Mouse (Mus musculus) adrenal gland, postnatal 25 days (tissue): ENCODE data around the gene Usp21. TPM values are rescaled to one million over a fixed set of nuclear protein-coding genes. Genes with fewer than 3 reads are reported as not detected.

Source experiments
- DNase-seq: peaks from one replicate; pipeline ENCODE4 v3.0.0; 2021; ENCODE audit warnings: mixed read lengths
- total RNA-seq: library from RNA; stranded (reverse); gene quantifications from 2 replicates; pipeline ENCODE4 v1.2.3, GENCODE M21; 2021

Usp21 gene
- total RNA-seq, 1 experiment from 2014 or later = 50.5 TPM

DNA sequence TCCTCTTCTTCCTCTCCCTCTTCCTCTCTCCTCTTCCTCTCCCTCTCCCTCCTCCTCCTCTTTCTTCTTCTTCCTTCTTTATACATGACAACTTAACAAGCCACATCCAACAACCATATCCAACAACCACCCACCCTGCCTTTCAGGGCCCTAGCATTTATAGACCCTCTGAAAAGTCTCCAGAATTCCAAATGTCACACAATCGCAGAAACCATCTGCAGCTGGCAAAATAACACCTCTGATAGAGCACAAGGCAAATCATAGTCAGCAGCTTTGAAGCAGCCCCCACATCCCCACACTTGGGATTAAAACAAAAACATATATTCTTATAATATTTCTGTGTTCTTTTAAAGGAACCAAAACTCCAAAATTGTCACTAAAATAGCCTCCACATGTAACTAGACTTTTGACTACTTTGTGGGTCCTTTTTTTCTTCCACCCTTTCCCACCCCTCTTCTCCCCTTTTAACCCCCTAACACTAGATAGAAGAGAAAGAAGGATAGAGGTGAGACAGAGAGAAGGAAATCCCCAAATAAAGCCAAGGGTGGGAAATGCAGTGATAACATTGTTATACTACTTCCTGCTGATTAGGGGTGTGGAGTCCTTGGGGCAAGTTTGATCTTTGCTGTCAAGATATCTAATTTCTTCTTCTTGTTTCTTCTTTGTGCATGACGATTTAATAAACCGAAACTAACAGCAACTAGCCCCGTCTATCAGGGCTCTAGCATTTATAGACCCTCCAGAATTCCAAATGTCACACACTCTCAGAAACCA, 21.6 kb downstream of the Usp21 start:
- DNase-seq = no peak

DNA sequence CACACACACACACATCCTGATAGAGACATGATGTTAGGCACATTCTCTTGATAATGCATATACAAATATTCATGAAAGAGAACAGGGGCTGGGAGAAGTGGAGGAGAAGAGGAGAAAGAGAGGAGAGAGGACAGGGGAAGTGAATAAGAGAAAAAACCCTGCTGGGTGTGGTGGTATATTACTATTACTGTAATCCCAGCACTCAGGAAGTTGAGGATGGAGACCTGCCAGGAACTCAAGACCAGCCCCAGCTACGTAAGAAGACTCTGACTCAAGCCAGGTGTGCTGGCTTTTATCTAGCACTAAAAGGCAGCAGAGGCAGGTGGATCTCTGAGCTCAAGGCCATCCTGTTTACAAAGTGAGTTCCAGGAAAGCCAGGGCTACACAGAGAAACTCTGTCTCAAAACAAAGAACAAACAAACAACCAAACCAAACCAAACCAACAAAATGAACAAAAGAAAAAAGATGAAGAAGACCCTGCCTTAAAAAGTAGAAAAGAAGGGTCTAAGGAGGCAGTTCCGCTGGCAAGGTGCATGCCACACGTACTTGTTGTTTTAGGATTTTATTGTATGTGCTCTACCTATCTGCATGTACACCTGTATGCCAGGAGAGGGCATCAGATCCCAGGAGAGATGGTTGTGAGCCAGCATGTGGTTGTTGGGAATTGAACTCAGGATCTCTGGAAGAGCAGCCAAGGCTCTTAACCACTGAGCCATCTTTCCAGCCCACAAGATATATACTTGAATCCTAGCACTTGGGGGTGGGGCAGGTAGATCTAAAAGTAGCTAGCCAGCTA, 23.9 kb downstream of the Usp21 start:
- no peak for DNase-seq

DNA sequence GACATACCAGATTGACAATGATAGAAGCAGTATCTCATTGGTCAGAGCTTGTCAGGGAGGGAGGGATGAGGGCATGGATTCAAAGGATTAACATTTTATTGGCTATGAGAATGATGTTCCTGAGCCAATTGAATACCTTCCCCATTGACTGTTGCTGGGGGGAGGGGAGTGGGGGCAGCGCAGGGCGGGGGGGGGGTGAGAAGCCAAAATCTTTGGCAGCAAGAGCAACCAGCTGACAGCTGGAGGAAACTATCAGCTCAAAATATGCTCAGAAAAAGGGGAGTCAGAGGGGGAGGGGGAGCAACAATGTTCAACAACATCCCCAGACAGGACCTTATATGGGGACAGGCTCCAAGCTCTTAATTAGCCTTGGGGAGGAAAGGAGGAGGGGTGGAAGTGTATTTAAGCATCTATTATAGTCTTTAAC, 24.6 kb downstream of the Usp21 start:
- DNase-seq = no peak

DNA sequence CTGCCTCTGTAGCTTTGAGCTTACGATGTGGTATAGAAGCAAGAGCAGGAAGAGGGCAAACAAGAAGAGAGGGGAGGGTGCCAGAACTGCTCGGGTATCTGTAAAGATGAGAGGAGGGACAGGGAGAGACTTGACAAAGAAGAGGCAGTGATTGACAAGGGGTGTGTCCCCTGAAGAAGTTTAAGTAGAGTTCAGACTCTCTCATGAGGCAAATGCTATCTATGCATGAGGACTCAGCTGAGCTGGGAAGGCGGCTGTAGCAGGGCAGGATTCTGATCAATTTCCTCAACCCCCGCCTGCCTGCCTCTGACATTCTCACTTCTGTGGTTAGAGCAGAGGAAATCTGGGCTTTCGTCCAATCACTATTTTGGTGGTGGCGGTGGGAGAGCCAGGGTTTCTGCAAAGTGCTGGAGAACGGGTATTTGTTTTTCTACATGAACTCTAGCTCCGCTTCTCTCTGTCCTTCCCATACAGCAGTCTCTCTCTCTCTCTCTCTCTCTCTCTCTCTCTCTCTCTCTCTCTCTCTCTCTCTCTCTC, 25.1 kb downstream of the Usp21 start:
- DNase-seq = no peak

DNA sequence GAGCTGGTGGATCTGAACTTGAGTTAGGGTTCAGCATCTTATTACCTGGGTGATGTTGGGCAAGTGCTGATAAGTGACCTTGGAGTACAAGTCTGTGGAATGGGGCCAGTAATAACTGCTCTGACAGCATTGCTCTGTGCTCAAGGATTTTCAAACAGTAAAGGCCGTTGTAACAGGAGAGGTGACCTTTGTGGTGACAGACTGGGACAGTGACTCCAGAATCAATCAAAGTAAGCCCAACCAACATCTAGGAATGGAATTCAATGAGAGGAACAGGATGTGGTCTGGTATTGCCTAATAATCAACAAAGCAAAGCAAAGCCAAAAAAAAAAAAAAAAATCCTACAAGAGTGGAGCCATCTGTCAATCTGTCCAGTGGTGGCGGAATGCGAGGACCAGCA, 27.5 kb downstream of the Usp21 start:
- DNase-seq = no peak

DNA sequence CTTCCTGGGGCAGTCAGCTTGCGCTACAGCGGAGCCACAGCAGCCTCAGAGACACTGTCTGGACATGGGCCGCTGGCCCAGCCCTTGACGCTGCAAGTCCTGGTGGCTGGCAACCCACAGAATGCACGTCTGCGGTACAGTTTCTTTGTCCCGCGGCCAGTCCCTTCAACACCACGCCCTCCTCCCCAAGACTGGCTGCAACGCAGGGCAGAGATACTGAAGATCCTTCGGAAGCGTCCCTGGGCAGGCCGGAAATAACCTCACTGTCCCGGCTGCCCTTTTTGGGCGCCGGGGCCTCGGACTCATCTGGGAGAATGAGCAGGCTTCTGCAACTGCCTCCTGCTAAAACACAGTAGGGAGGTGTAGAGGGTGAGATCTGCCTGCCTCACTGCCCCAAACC, 28.9 kb downstream of the Usp21 start:
- DNase-seq = no peak

DNA sequence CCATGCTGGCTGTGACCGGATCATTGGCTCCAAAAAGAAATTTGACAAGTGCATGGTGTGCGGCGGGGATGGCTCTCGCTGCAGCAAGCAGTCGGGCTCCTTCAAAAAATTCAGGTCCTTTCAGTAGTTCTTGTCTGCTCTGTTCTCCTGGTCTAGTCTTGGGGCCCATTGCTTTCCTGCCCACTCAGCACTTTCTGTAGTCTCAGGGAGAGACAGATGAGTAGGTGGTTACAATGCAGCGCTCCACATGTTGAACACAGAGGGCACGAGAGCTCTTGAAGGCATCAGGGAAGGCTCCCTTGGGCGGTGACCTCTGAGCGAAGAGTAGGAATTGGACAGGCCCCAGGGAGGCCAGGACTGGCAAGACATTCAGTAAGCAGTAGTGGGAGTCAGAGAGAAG, 30.0 kb downstream of the Usp21 start:
- DNase-seq = no peak

DNA sequence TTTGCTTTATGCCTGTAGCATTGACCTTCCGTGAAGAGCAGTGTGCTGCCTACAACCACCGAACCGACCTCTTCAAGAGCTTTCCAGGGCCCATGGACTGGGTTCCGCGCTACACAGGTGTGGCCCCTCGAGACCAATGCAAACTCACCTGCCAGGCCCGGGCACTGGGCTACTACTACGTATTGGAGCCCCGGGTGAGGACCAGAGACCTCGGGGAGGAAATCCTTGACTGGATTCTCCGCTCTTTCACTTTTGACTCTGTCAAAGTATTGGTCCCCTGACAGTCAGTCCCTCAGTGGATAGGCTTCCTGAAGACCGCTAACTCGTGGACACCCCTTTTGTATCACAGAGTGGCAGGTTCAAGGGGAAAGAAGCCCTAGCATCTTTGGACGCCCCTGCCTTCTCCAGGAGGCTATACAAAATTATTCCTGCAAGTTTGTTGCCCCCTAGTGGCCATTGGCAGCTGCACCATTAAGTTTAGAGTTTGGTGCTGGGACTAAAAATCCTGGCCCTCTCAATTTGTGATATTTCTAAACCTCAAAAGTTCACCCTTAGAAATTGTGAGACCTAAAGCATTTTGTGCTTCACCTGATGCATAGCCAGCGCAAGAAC, 30.7 kb downstream of the Usp21 start:
- peak; percentile 52 for DNase-seq

DNA sequence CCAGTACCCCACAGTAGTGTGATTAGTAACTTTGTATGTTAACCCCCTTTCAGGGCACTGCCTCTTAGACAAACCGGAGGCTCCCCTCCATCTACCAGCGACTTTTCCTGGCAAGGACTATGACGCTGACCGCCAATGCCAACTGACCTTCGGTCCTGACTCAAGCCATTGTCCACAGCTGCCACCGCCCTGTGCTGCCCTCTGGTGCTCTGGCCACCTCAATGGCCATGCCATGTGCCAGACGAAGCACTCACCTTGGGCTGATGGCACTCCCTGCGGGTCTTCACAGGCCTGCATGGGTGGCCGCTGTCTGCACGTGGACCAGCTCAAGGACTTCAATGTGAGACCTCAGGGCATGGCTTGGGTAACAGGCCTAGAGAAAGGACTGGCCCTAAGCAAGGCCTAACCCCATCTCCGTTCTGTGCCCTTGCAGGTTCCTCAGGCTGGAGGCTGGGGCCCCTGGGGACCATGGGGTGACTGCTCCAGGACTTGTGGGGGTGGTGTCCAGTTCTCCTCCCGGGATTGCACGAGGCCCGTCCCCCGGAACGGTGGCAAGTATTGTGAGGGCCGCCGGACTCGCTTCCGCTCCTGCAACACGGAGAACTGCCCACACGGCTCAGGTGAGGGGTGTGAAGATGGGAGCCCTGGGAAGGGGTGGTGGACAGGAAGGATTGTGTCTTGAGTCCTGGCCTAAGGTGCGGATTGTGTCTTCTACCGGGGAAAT, 31.5 kb downstream of the Usp21 start:
- DNase-seq = peak; percentile 66

DNA sequence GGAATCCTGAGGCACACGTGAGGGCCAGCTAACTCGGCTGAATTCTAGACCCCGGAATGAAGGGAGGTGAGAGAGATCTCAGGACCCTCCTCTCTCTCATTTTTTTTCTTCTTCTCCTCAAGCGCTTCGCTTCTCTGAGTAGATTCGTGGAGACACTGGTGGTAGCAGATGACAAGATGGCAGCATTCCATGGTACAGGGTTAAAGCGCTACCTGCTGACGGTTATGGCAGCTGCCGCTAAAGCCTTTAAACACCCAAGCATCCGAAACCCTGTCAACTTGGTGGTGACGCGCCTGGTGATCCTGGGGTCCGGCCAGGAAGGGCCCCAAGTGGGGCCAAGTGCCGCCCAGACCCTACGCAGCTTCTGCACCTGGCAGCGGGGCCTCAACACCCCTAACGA, 35.4 kb downstream of the Usp21 start:
- no peak for DNase-seq

DNA sequence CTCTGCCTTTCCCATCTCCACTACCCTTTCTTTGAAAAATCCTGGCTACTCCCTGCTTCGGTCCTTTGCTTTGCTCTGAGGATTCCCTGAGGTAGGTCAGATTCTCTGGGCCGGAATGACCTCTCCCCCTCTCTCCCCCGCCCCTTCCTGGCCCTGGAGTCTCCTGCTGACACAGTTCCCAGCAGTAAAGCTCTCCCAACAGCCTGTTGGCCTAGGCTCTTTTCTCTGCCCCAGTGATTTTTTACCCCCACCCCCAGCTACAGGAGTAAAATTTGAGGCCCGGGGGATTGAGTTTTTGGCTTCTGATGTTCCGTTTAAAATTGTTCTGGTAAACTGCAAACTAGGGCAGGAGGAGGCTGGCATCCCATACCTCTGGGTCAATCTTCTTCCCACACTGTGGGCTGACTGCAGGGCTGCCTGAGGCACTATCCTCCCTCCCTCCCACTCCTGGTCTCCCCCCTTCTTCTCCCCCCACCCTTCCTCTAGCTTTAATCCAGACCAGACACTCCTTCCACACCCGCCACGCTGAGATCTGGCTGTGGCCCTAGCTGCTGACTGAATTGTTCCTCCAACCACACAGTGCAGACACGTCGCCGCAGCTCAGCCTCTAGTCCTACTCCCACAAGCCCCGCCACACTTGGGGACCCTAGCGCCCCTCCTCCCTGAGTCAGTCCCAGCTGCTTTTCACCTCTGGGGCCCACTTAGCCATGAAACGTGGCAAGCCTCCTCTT, 36.0 kb downstream of the Usp21 start:
- no peak for DNase-seq

DNA sequence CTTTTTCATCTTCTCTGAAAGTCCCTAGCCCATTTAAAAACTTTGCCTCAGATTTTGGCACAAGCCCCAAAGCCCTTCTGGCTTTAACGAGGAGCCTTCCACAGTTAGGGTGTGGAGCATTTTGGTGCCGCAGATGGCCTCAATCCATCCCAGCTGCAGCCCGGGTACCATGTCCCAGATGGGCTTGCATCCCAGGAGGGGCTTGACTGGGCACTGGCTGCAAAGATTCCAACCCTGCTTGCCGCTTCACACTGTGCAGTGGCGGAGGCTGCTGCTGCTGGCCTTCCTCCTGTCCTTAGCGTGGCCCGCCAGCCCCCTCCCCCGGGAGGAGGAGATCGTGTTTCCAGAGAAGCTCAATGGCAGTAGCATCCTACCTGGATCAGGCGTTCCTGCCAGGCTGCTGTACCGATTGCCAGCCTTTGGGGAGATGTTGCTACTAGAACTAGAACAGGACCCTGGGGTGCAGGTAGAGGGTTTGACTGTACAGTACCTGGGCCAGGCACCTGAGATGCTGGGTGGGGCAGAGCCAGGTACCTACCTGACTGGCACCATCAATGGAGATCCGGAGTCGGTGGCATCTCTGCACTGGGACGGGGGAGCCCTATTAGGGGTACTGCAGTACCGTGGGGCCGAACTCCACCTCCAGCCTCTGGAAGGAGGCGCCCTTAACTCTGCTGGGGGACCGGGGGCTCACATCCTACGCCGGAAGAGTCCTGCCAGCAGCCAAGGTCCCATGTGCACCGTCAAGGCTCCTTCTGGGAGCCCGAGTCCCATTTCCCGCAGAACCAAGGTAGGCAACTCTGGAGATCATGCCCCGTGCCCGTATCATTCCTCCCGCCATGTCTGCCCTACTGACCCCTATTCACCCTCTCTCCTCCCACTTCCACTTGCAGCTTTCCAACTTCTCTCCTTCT, 36.9 kb downstream of the Usp21 start, which contains the start of gene Ndufs2:
Gene Ndufs2 (minus strand): TSS at position 709 of the 914 bp plus-strand sequence.
- no peak for DNase-seq

DNA sequence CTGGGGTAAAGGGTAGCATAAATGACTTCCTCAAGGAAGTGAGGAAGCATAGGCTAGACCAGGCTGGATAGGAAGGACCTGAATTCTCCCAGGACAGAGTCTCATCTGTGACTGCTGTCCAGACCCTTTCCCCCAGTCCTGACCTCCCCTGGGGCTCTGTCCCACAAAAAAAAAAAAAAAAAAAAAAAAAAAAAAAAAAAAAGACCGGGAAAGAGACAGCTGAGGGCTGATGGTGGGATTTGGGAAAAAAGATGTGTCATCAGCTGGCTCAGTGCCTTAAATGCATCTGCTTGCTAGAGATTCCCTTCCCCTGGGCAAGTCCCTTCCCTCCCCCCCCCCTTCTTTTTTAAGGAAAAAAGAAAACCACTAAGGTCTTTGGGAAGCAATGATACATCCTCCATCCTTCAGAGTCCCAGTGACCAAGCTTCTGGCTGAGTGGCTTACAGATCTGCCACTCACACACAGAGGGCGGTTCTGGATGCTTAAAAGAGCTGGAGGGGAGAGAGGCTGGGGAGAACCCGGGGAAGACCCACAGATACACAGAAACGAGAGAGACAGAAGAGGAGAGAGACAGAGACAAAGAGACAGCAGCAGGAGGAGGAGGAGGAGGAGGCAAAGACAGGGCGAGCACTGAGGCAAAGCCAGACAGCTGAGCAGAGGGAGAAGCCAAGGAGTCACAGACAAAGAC, 37.7 kb downstream of the Usp21 start, which contains the start of gene Adamts4:
Gene Adamts4 (plus strand): TSS at position 509 of the 688 bp plus-strand sequence.
- no peak for DNase-seq

DNA sequence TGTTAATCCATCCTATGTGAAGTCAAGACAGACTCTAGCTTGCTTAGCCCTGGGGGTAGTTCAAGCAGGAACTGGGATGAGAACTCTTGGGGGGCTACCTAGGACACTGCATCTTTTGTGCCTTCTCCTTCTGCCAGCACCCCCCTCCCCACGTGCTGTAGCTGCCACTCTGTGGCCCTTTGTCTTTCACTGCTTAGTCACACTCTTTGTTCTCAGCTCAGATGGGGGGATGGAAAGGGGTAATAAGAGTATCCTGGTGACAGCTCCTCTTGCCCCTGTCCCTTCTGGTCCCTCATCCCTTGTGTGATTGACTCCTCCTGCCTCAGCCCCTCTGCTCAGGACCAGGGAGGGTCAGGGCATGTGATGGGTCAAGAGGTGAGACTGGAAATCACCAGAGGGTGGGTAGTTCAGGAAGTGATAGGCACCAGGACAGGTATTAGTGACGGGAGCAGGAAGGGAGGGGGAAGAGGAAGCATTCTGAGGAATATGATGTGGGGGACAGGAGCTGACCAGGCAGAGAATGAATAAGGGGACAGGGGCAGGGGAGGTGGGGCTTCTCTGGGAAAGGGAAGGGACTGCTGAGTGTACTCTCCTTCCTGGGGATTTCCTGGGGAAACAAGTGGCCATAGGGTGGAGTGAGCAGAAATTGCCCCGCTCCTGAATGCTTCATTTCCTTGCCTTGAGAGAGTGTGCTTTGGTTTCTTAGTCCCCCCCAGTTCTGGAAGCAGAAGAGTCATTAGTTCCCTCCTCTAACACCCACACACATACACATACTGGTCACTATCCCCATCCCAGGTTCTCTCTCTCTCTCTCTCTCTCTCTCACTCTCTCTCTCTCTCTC, 39.2 kb downstream of the Usp21 start:
- DNase-seq = no peak

DNA sequence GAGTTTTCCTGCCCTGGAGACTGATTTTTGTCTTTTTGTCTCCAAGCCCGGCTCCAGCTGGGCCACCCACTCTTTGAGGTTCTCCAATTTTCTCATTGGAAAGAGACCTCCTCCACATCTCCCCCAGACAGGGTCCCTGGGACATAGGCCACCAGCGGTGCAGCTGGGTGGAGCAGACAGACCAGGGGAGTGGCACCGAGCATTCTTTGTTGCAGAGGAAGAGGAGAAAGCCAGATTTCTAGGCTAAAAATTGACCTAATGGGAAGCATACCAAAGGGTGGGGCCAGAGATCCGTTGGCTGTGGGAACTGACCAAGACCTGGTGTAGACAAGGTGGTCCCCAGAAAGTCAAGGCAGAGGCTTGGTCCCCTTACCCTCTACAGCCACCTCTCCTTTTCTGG, 39.9 kb downstream of the Usp21 start:
- no peak for DNase-seq

DNA sequence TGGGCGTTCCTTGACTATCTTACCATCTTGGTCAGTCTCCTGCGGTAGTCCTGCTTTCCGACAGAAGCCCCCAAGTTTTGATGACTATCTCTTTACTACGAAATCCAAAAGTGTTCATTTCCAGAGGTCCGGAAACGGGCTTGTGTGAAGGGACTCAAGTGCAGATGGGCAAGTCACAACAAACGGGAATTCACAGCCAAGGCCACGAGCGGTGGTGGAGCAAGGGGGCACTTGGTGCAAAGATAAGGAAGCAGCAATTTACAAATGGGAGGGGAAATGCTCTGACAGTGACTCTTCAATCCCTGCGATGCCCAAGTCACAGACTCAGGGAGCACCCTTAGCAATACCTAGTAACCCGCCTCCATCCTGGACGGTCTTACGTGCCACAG, 40.3 kb downstream of the Usp21 start:
- DNase-seq = no peak

DNA sequence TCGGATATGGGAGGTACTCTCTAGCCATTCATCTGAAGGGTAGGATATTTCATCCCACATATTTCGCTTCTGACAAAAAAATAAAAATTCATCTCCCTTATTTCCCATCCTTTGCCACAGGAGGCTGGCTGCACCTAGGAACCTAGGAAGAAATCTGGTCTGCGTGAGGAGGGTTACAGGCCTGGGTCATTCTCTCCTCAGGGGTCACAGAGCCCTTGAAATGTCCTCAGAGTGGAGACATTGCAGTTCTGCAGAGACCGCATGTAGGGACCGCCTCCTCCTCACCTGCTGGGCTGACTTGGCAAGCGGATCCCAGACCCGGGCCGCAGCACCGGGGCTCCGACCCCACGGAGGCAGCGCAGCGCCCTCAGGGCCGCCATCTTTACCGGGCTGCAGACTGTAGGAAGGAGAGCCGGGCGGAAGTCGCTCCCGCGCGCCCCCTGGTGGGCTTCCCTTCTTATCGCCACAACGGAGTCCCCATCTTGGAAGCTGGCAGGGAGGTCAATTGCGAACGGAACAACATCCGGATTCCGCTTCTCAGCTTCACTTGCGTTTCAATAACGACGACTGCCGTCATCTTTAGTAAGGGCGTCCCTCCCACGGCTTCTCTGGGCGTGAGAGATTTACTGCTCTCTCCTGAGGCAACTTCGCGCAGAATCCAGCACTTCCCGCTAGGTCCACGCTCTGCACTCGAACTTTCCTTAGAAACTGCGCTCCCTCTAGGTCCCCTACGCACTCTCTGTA, 40.9 kb downstream of the Usp21 start:
- peak; percentile 96 for DNase-seq

DNA sequence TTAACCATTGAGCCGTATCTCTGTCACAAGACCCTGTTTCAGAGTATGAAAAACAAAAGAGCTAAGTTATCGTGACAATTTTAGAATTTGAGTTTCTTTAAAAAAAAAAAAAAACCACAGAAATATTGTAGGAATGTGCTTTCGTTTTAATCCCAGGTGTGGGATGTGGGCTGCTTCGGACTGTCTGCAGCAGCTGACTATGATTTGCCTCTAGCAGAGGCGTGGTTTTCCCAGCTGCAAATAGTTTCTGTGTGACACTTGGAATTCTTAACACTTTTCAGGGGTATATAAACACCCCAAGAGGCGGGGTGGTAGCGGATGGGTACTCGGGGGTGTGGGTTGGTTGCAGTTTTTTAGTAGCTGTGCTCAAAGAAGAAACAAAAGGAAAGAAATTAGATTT, 42.4 kb downstream of the Usp21 start:
- DNase-seq = no peak
